Mouse (Mus musculus) midbrain, embryonic 15.5 days (tissue): Measurements from ENCODE around the gene Olfr702. TPM values are rescaled to one million over a fixed set of nuclear protein-coding genes. Genes with fewer than 3 reads are reported as not detected.

Experiments
- ATAC-seq: fragments of 200-750 bp; cut with Nextera tagmentation; replicated peaks from 2 replicates; pipeline ENCODE4 v1.8.0; 2017; ENCODE audit warnings: moderate TSS enrichment
- H3K27ac ChIP-seq: fragments of 300-500 bp; sonication (generic); 2 replicates; pipeline ENCODE4 v1.5.1; 2015; ENCODE audit warnings: mild to moderate bottlenecking, inconsistent platforms
- H3K27me3 ChIP-seq: fragments of 300-500 bp; sonication (generic); replicated peaks from 2 replicates; pipeline ENCODE4 v1.6.1; 2015; ENCODE audit warnings: inconsistent platforms
- H3K36me3 ChIP-seq: fragments of 300-500 bp; sonication (generic); replicated peaks from 2 replicates; pipeline ENCODE4 v1.6.1; 2015; ENCODE audit warnings: inconsistent platforms
- H3K4me1 ChIP-seq: fragments of 300-500 bp; sonication (generic); 2 replicates; pipeline ENCODE4 v1.6.1; 2015; ENCODE audit warnings: inconsistent platforms
- H3K4me2 ChIP-seq: fragments of 300-500 bp; sonication (generic); 2 replicates; pipeline ENCODE4 v1.6.1; 2015; ENCODE audit warnings: inconsistent platforms, mild to moderate bottlenecking, moderate library complexity
- H3K4me3 ChIP-seq: fragments of 300-500 bp; sonication (generic); 2 replicates; pipeline ENCODE4 v1.5.1; 2015; ENCODE audit warnings: mild to moderate bottlenecking, inconsistent platforms
- H3K9ac ChIP-seq: fragments of 300-500 bp; sonication (generic); 2 replicates; pipeline ENCODE4 v1.6.1; 2015; ENCODE audit warnings: mild to moderate bottlenecking, inconsistent platforms
- H3K9me3 ChIP-seq: fragments of 300-500 bp; sonication (generic); 2 replicates; pipeline ENCODE4 v1.6.1; 2016; ENCODE audit warnings: inconsistent platforms
- WGBS: fragments of 180-500 bp; shearing (Covaris S2); methylation state at CpG from one replicate; pipeline ENCODE4 v1.1.7; 2015; ENCODE audit warnings: mixed read lengths; 5-methylcytosine and 5-hydroxymethylcytosine counted together
- polyA plus RNA-seq: library from polyadenylated mRNA; unstranded; fragments of >200 nt; fragmentation: Nextera tagmentation; extraction: Ambion mirVana; gene quantifications from 2 replicates; pipeline ENCODE4 v1.2.1, GENCODE M21; 2015

Gene Olfr702
- not detected in 2 replicates for polyA plus RNA-seq

- Histone ChIP-seq H3K27me3 (no peaks in the 10 kb centered on the region), H3K4me2 (no peak within 1 kb of the TSS), H3K36me3 (no peaks in the 10 kb centered on the region), H3K4me3 (no peak within 1 kb of the TSS), H3K27ac (no peak within 1 kb of the TSS), H3K9me3 (no peaks in the 10 kb centered on the region), H3K9ac (no peak within 1 kb of the TSS), H3K4me1 (no peaks in the 10 kb centered on the region)
- no peak for ATAC-seq
These were observed at the start of gene Olfr702 for GRCm38 (mm10) chr7:106833793-106834192. TSS of gene Olfr702 (minus strand) at chr7:106833893.

GRCm38 (mm10) chr7:106876791-106877190, 43.1 kb upstream of the Olfr702 start, which contains the start of gene Olfr705:
TSS of gene Olfr705 (minus strand) at chr7:106876891.
- H3K4me2 ChIP-seq: no peak within 1 kb of the TSS
- WGBS: 76% methylated on average over 3 of the region's 3 CpGs
- no peak for ATAC-seq

GRCm38 (mm10) chr7:106862885-106863284, 29.2 kb upstream of the Olfr702 start, which contains the start of gene Olfr704:
TSS of gene Olfr704 (plus strand) at chr7:106863185.
- H3K9ac ChIP-seq: no peak within 1 kb of the TSS
- no peak within 1 kb of the TSS for H3K27ac ChIP-seq
- no peak within 1 kb of the TSS for H3K4me2 ChIP-seq
- no peak for ATAC-seq
- H3K27me3 ChIP-seq: no peaks in the 10 kb centered on the region
- no peaks in the 10 kb centered on the region for H3K4me1 ChIP-seq
- no peaks in the 10 kb centered on the region for H3K9me3 ChIP-seq
- no peak within 1 kb of the TSS for H3K4me3 ChIP-seq
- H3K36me3 ChIP-seq: no peaks in the 10 kb centered on the region

More at GRCm38 (mm10) chr7:106876791-106877190, 43.1 kb upstream of the Olfr702 start, which contains the start of gene Olfr705:
- Histone ChIP-seq H3K36me3 (no peaks in the 10 kb centered on the region), H3K27ac (no peak within 1 kb of the TSS), H3K9me3 (no peaks in the 10 kb centered on the region), H3K4me3 (no peak within 1 kb of the TSS), H3K27me3 (no peaks in the 10 kb centered on the region), H3K4me1 (no peaks in the 10 kb centered on the region), H3K9ac (no peak within 1 kb of the TSS)

GRCm38 (mm10) chr7:106843060-106843459, 9.4 kb upstream of the Olfr702 start, which contains the start of gene Olfr703:
TSS of gene Olfr703 (plus strand) at chr7:106843360.
- Histone ChIP-seq H3K27ac (no peak within 1 kb of the TSS), H3K36me3 (no peaks in the 10 kb centered on the region)
- ATAC-seq: no peak

GRCm38 (mm10) chr7:106818414-106818813, 15.3 kb downstream of the Olfr702 start:
- no peak for ATAC-seq
- Histone ChIP-seq H3K27me3 (no peaks in the 10 kb centered on the region), H3K4me2 (no peak overlapping the region), H3K27ac (no peak overlapping the region), H3K36me3 (no peaks in the 10 kb centered on the region), H3K9ac (no peak overlapping the region), H3K4me1 (no peaks in the 10 kb centered on the region), H3K9me3 (no peaks in the 10 kb centered on the region), H3K4me3 (no peak overlapping the region)

More at GRCm38 (mm10) chr7:106843060-106843459, 9.4 kb upstream of the Olfr702 start, which contains the start of gene Olfr703:
- no peak within 1 kb of the TSS for H3K4me2 ChIP-seq
- H3K9me3 ChIP-seq: 0 out of 2 replicates have a peak, but pooled peaks cover 4% of the 10 kb centered on the region
- H3K4me1 ChIP-seq: no peaks in the 10 kb centered on the region
- 74% methylated on average over 2 of the region's 2 CpGs for WGBS
- H3K9ac ChIP-seq: no peak within 1 kb of the TSS
- no peak within 1 kb of the TSS for H3K4me3 ChIP-seq
- H3K27me3 ChIP-seq: no peaks in the 10 kb centered on the region

- H3K9me3 ChIP-seq: no peaks in the 10 kb centered on the region
- no peak overlapping the region for H3K4me2 ChIP-seq
- no peaks in the 10 kb centered on the region for H3K27me3 ChIP-seq
- H3K4me1 ChIP-seq: no peaks in the 10 kb centered on the region
- ATAC-seq: no peak
- H3K27ac ChIP-seq: no peak overlapping the region
- H3K36me3 ChIP-seq: no peaks in the 10 kb centered on the region
- H3K9ac ChIP-seq: no peak overlapping the region
- no peak overlapping the region for H3K4me3 ChIP-seq
- WGBS: 66% methylated on average over 2 of the region's 2 CpGs
These were observed 17.9 kb downstream of the Olfr702 start for GRCm38 (mm10) chr7:106815775-106816174.

- Histone ChIP-seq H3K4me2 (no peak within 1 kb of the TSS), H3K4me3 (no peak within 1 kb of the TSS), H3K4me1 (no peaks in the 10 kb centered on the region), H3K27ac (no peak within 1 kb of the TSS), H3K9me3 (no peaks in the 10 kb centered on the region), H3K36me3 (no peaks in the 10 kb centered on the region), H3K27me3 (no peaks in the 10 kb centered on the region), H3K9ac (no peak within 1 kb of the TSS)
- ATAC-seq: no peak
- WGBS: 70% methylated on average over 2 of the region's 2 CpGs
These were observed 19.9 kb downstream of the Olfr702 start, which contains the start of gene Olfr701 for GRCm38 (mm10) chr7:106813829-106814228. TSS of gene Olfr701 (plus strand) at chr7:106814129.

GRCm38 (mm10) chr7:106808734-106809133, 25.0 kb downstream of the Olfr702 start, which contains the start of gene Olfr700:
TSS of gene Olfr700 (minus strand) at chr7:106808834.
- no peaks in the 10 kb centered on the region for H3K4me1 ChIP-seq
- no peak for ATAC-seq
- H3K4me3 ChIP-seq: no peak within 1 kb of the TSS
- no peaks in the 10 kb centered on the region for H3K36me3 ChIP-seq
- no peak within 1 kb of the TSS for H3K9ac ChIP-seq
- 90% methylated on average over 1 of the region's 1 CpGs for WGBS
- no peak within 1 kb of the TSS for H3K27ac ChIP-seq
- no peaks in the 10 kb centered on the region for H3K27me3 ChIP-seq
- H3K4me2 ChIP-seq: no peak within 1 kb of the TSS
- no peaks in the 10 kb centered on the region for H3K9me3 ChIP-seq

- no peak within 1 kb of the TSS for H3K4me2 ChIP-seq
- H3K4me3 ChIP-seq: no peak within 1 kb of the TSS
- no peaks in the 10 kb centered on the region for H3K9me3 ChIP-seq
- 83% methylated on average over 1 of the region's 1 CpGs for WGBS
- H3K9ac ChIP-seq: no peak within 1 kb of the TSS
- H3K27ac ChIP-seq: no peak within 1 kb of the TSS
- H3K27me3 ChIP-seq: no peaks in the 10 kb centered on the region
- H3K4me1 ChIP-seq: no peaks in the 10 kb centered on the region
- H3K36me3 ChIP-seq: no peaks in the 10 kb centered on the region
- no peak for ATAC-seq
These were observed 40.6 kb downstream of the Olfr702 start, which contains the start of gene Olfr699 for GRCm38 (mm10) chr7:106793098-106793497. TSS of gene Olfr699 (minus strand) at chr7:106793198.

- Histone ChIP-seq H3K27me3 (no peaks in the 10 kb centered on the region), H3K4me3 (no peak overlapping the region), H3K27ac (no peak overlapping the region), H3K9ac (no peak overlapping the region), H3K36me3 (no peaks in the 10 kb centered on the region), H3K9me3 (no peaks in the 10 kb centered on the region), H3K4me2 (no peak overlapping the region), H3K4me1 (no peaks in the 10 kb centered on the region)
- ATAC-seq: no peak
These were observed 45.4 kb downstream of the Olfr702 start for GRCm38 (mm10) chr7:106788330-106788729.

Other genes with a start within 250 kb of the Olfr702 start
- 0.05 TPM in 1 of 2 replicates, not detected in the other for gene Olfr693, start 153.3 kb downstream of the Olfr702 start, polyA plus RNA-seq
- gene Olfr694, start 142.1 kb downstream of the Olfr702 start, polyA plus RNA-seq: not detected in 2 replicates
- gene Olfr695, start 117.5 kb downstream of the Olfr702 start, polyA plus RNA-seq: not detected in 2 replicates
- gene Olfr697, start 91.5 kb downstream of the Olfr702 start, polyA plus RNA-seq: not detected in 2 replicates
- gene Olfr698, start 78.5 kb downstream of the Olfr702 start, polyA plus RNA-seq: not detected in 2 replicates
- not detected in 2 replicates for gene Olfr699, start 40.7 kb downstream of the Olfr702 start, polyA plus RNA-seq
- not detected in 2 replicates for gene Olfr700, start 25.1 kb downstream of the Olfr702 start, polyA plus RNA-seq
- gene Olfr701, start 19.8 kb downstream of the Olfr702 start, polyA plus RNA-seq: not detected in 2 replicates
- gene Olfr703, start 9.5 kb upstream of the Olfr702 start, polyA plus RNA-seq: not detected in 2 replicates
- not detected in 2 replicates for gene Olfr704, start 29.3 kb upstream of the Olfr702 start, polyA plus RNA-seq
- gene Olfr705, start 43.0 kb upstream of the Olfr702 start, polyA plus RNA-seq: not detected in 2 replicates
- not detected in 2 replicates for gene Olfr706, start 54.3 kb upstream of the Olfr702 start, polyA plus RNA-seq
- not detected in 2 replicates for gene Olfr707, start 67.3 kb upstream of the Olfr702 start, polyA plus RNA-seq
- gene Olfr1532-ps1, start 74.1 kb upstream of the Olfr702 start, polyA plus RNA-seq: not detected in 2 replicates
- not detected in 2 replicates for gene Olfr709-ps1, start 98.3 kb upstream of the Olfr702 start, polyA plus RNA-seq
- not detected in 2 replicates for gene Olfr710, start 114.4 kb upstream of the Olfr702 start, polyA plus RNA-seq
- not detected in 2 replicates for gene Olfr6, start 130.0 kb upstream of the Olfr702 start, polyA plus RNA-seq
- not detected in 2 replicates for gene Olfr711, start 141.6 kb upstream of the Olfr702 start, polyA plus RNA-seq
- not detected in 2 replicates for gene Olfr2, start 172.2 kb upstream of the Olfr702 start, polyA plus RNA-seq
- gene Olfr713, start 197.3 kb upstream of the Olfr702 start, polyA plus RNA-seq: not detected in 2 replicates
- gene Olfr714, start 237.1 kb upstream of the Olfr702 start, polyA plus RNA-seq: not detected in 2 replicates